Mouse (Mus musculus) bone marrow macrophage, adult 2 months (primary cell): ENCODE results near the gene Sumf1.

Experiments used
- CTCF ChIP-seq: IDR thresholded peaks from 2 replicates; pipeline ENCODE4 v1.5.1; 2012; ENCODE audit warnings: low read depth, mild to moderate bottlenecking, low read length, moderate library complexity
- POLR2A ChIP-seq: IDR thresholded peaks from 2 replicates; pipeline ENCODE4 v1.6.1; 2012; ENCODE audit warnings: mild to moderate bottlenecking, low read depth, low read length, borderline replicate concordance

GRCm38 (mm10) chr6:108224361-108224760 is 39.0 kb upstream of the Sumf1 start:
- TF ChIP-seq CTCF: no peak
- no peak for TF ChIP-seq POLR2A
